ENCODE assay signal across 8 mouse cellular contexts in genomic region chr5:73651855-73652201, GRCm38 (mm10). TPM values are rescaled to one million over a fixed set of nuclear protein-coding genes. Genes with fewer than 3 reads are reported as not detected.
DNase-seq lines count a peak whose midpoint lies in the region; ATAC-seq and TF ChIP-seq lines count a peak whose summit lies in the region.

No protein-coding gene starts in this region.

- H3K36me3 ChIP-seq in forebrain, embryonic 10.5 days (replicated peaks) = no peaks in the 10 kb centered on the region
- H3K36me3 ChIP-seq in forebrain, embryonic 16.5 days (ENCODE audit: control insufficient read depth, insufficient read depth) = no peaks in the 10 kb centered on the region
- no peaks in the 10 kb centered on the region for H3K36me3 ChIP-seq in embryonic facial prominence, embryonic 10.5 days (replicated peaks)
- no peaks in the 10 kb centered on the region for H3K36me3 ChIP-seq in intestine, postnatal 0 days (ENCODE audit: control insufficient read depth, insufficient read depth)
- no peaks in the 10 kb centered on the region for H3K36me3 ChIP-seq in midbrain, embryonic 12.5 days

- H3K9me3 ChIP-seq in forebrain, embryonic 10.5 days = no peaks in the 10 kb centered on the region
- H3K9me3 ChIP-seq in forebrain, embryonic 16.5 days (ENCODE audit: control insufficient read depth, low read length) = no peaks in the 10 kb centered on the region
- H3K9me3 ChIP-seq in embryonic facial prominence, embryonic 10.5 days = no peaks in the 10 kb centered on the region
- no peaks in the 10 kb centered on the region for H3K9me3 ChIP-seq in intestine, postnatal 0 days (ENCODE audit: control insufficient read depth)
- H3K9me3 ChIP-seq in midbrain, embryonic 12.5 days = no peaks in the 10 kb centered on the region

- no peak for DNase-seq in forebrain, embryonic 10.5 days (ENCODE audit: extremely low spot score, low spot score)
- peak; percentile 60 for DNase-seq in embryonic facial prominence, embryonic 10.5 days (ENCODE audit: low spot score)
- DNase-seq in cerebellum, postnatal 14 days = no peak
- DNase-seq in urinary bladder, postnatal 10 days (ENCODE audit: low spot score) = no peak

- peaks cover 40% of the 10 kb centered on the region for H3K4me1 ChIP-seq in forebrain, embryonic 10.5 days
- H3K4me1 ChIP-seq in forebrain, embryonic 16.5 days (replicated peaks; ENCODE audit: control insufficient read depth, insufficient read depth, low read length) = peaks cover 20% of the 10 kb centered on the region
- peaks cover 35% of the 10 kb centered on the region for H3K4me1 ChIP-seq in embryonic facial prominence, embryonic 10.5 days
- H3K4me1 ChIP-seq in intestine, postnatal 0 days (replicated peaks; ENCODE audit: control insufficient read depth, insufficient read depth, low read length) = no peaks in the 10 kb centered on the region
- H3K4me1 ChIP-seq in midbrain, embryonic 12.5 days = peaks cover 25% of the 10 kb centered on the region

- no peak overlapping the region for H3K9ac ChIP-seq in forebrain, embryonic 16.5 days (replicated peaks; ENCODE audit: low read depth, low read length)
- no peak overlapping the region for H3K9ac ChIP-seq in intestine, postnatal 0 days (ENCODE audit: low read depth, low read length)
- H3K9ac ChIP-seq in midbrain, embryonic 12.5 days (replicated peaks) = peak overlapping the region; percentile 50; the same call in 1 of the 2 replicates

- 0% methylated on average over 4 of the region's 4 CpGs for WGBS in forebrain, embryonic 10.5 days
- 2% methylated on average over 4 of the region's 4 CpGs for WGBS in forebrain, embryonic 16.5 days
- 1% methylated on average over 4 of the region's 4 CpGs for WGBS in embryonic facial prominence, embryonic 10.5 days
- 4% methylated on average over 4 of the region's 4 CpGs for WGBS in intestine, postnatal 0 days
- WGBS in midbrain, embryonic 12.5 days = 2% methylated on average over 4 of the region's 4 CpGs

- peak overlapping the region; percentile 55 for H3K4me3 ChIP-seq in forebrain, embryonic 10.5 days
- H3K4me3 ChIP-seq in forebrain, embryonic 16.5 days (replicated peaks; ENCODE audit: low read length) = no peak overlapping the region; the same call in 1 of the 2 replicates
- peak overlapping the region; percentile 61 for H3K4me3 ChIP-seq in embryonic facial prominence, embryonic 10.5 days
- H3K4me3 ChIP-seq in intestine, postnatal 0 days (ENCODE audit: low read depth, low read length) = peak overlapping the region; percentile 50
- peak overlapping the region; percentile 50 for H3K4me3 ChIP-seq in midbrain, embryonic 12.5 days

- peaks cover 78% of the 10 kb centered on the region for H3K27me3 ChIP-seq in forebrain, embryonic 10.5 days (ENCODE audit: poor library complexity, severe bottlenecking)
- H3K27me3 ChIP-seq in forebrain, embryonic 16.5 days (replicated peaks; ENCODE audit: control insufficient read depth, insufficient read depth, low read length) = peaks cover 29% of the 10 kb centered on the region
- H3K27me3 ChIP-seq in embryonic facial prominence, embryonic 10.5 days (replicated peaks; ENCODE audit: low read depth, poor library complexity, severe bottlenecking) = peaks cover 84% of the 10 kb centered on the region
- peaks cover 57% of the 10 kb centered on the region for H3K27me3 ChIP-seq in intestine, postnatal 0 days (replicated peaks; ENCODE audit: control insufficient read depth, insufficient read depth, low read length)
- H3K27me3 ChIP-seq in midbrain, embryonic 12.5 days = peaks cover 59% of the 10 kb centered on the region

- H3K4me2 ChIP-seq in forebrain, embryonic 16.5 days (ENCODE audit: low read length) = no peak overlapping the region
- H3K4me2 ChIP-seq in intestine, postnatal 0 days (replicated peaks; ENCODE audit: low read depth) = peak overlapping the region; percentile 98
- peak overlapping the region; percentile 87 for H3K4me2 ChIP-seq in midbrain, embryonic 12.5 days (replicated peaks)

- no peak overlapping the region for H3K27ac ChIP-seq in forebrain, embryonic 10.5 days
- H3K27ac ChIP-seq in forebrain, embryonic 16.5 days (ENCODE audit: low read length) = no peak overlapping the region
- 0 out of 2 replicates have a peak overlapping the region, but pooled peaks have one; percentile 2 for H3K27ac ChIP-seq in embryonic facial prominence, embryonic 10.5 days (replicated peaks)
- no peak overlapping the region for H3K27ac ChIP-seq in intestine, postnatal 0 days (ENCODE audit: low read depth, low read length)
- no peak overlapping the region for H3K27ac ChIP-seq in midbrain, embryonic 12.5 days (replicated peaks)

- TF ChIP-seq CTCF in intestine, postnatal 0 days (IDR thresholded peaks at IDR 0.05; ENCODE audit: low read depth) = no peak

- ATAC-seq in forebrain, embryonic 16.5 days = no peak
- ATAC-seq in intestine, postnatal 0 days = no peak
- ATAC-seq in midbrain, embryonic 12.5 days (ENCODE audit: low FRiP score, low read depth) = no peak
- no peak for ATAC-seq in activated CD4-positive, CD25-positive, alpha-beta regulatory T cell, adult 4 months

RNA-seq across cellular contexts. Expression of gene Spata18, which starts 0.6 kb away (rescaled TPM):
- polyA plus RNA-seq in forebrain, embryonic 10.5 days (2016; fragmentation: Nextera tagmentation; extraction: Ambion mirVana) = 0.09 TPM in 1 of 2 replicates, not detected in the other
- polyA plus RNA-seq in forebrain, embryonic 16.5 days (2015; fragmentation: Nextera tagmentation; extraction: Ambion mirVana) = 0.44 and 0.72 TPM in 2 replicates
- 0.15 TPM in 1 of 2 replicates, not detected in the other for polyA plus RNA-seq in embryonic facial prominence, embryonic 10.5 days (2016; fragmentation: Nextera tagmentation; extraction: Ambion mirVana)
- polyA plus RNA-seq in intestine, postnatal 0 days (2015; fragmentation: Nextera tagmentation; extraction: Ambion mirVana) = 0.17 and 0.18 TPM in 2 replicates
- polyA plus RNA-seq in midbrain, embryonic 12.5 days (2016; fragmentation: Nextera tagmentation; extraction: Ambion mirVana) = 0.13 and 0.14 TPM in 2 replicates
- polyA plus RNA-seq in activated CD4-positive, CD25-positive, alpha-beta regulatory T cell, adult 4 months (2017; shearing (Covaris generic)) = not detected

RNA-seq across cellular contexts. Expression of gene Sgcb, which starts 4.2 kb away (rescaled TPM):
- 19.7 and 20.4 TPM in 2 replicates for polyA plus RNA-seq in forebrain, embryonic 10.5 days (2016; fragmentation: Nextera tagmentation; extraction: Ambion mirVana)
- 29.5 and 30.5 TPM in 2 replicates for polyA plus RNA-seq in forebrain, embryonic 16.5 days (2015; fragmentation: Nextera tagmentation; extraction: Ambion mirVana)
- 18.8 and 19.1 TPM in 2 replicates for polyA plus RNA-seq in embryonic facial prominence, embryonic 10.5 days (2016; fragmentation: Nextera tagmentation; extraction: Ambion mirVana)
- 8.2 and 8.5 TPM in 2 replicates for polyA plus RNA-seq in intestine, postnatal 0 days (2015; fragmentation: Nextera tagmentation; extraction: Ambion mirVana)
- 22.5 and 23.4 TPM in 2 replicates for polyA plus RNA-seq in midbrain, embryonic 12.5 days (2016; fragmentation: Nextera tagmentation; extraction: Ambion mirVana)
- 10 to 100 TPM in 1 of 2 experiments, 1 to 10 TPM in 1; 9.7 to 11.0 TPM for polyA plus RNA-seq in activated CD4-positive, CD25-positive, alpha-beta regulatory T cell, adult 4 months (2017; shearing (Covaris generic))

RNA-seq across cellular contexts. Expression of gene Lrrc66, which starts 19.5 kb away (rescaled TPM):
- not detected in 2 replicates for polyA plus RNA-seq in forebrain, embryonic 10.5 days (2016; fragmentation: Nextera tagmentation; extraction: Ambion mirVana)
- polyA plus RNA-seq in forebrain, embryonic 16.5 days (2015; fragmentation: Nextera tagmentation; extraction: Ambion mirVana) = not detected in 2 replicates
- polyA plus RNA-seq in embryonic facial prominence, embryonic 10.5 days (2016; fragmentation: Nextera tagmentation; extraction: Ambion mirVana) = 0.47 TPM in 1 of 2 replicates, not detected in the other
- 14.6 and 15.3 TPM in 2 replicates for polyA plus RNA-seq in intestine, postnatal 0 days (2015; fragmentation: Nextera tagmentation; extraction: Ambion mirVana)
- polyA plus RNA-seq in midbrain, embryonic 12.5 days (2016; fragmentation: Nextera tagmentation; extraction: Ambion mirVana) = not detected in 2 replicates
- 1 to 10 TPM; 1.5 to 1.7 TPM for polyA plus RNA-seq in activated CD4-positive, CD25-positive, alpha-beta regulatory T cell, adult 4 months (2017; shearing (Covaris generic))
